Mouse (Mus musculus) liver, adult 10 weeks (tissue): ENCODE data around the gene Ptgs1. TPM values are rescaled to one million over a fixed set of nuclear protein-coding genes. Genes with fewer than 3 reads are reported as not detected.

Experiments
- polyA plus RNA-seq: library from polyadenylated mRNA; stranded (reverse); fragments of 350-450 nt; fragmentation: Illumina TruSeq; extraction: RNeasy Lipid Tissue Mini Kit (QIAGEN cat#74804); gene quantifications from one replicate; pipeline ENCODE4 v1.2.3, GENCODE M21; 2014; ENCODE audit warnings: low read depth, low replicate concordance

Gene Ptgs1
- 8.6 TPM for polyA plus RNA-seq

DNA sequence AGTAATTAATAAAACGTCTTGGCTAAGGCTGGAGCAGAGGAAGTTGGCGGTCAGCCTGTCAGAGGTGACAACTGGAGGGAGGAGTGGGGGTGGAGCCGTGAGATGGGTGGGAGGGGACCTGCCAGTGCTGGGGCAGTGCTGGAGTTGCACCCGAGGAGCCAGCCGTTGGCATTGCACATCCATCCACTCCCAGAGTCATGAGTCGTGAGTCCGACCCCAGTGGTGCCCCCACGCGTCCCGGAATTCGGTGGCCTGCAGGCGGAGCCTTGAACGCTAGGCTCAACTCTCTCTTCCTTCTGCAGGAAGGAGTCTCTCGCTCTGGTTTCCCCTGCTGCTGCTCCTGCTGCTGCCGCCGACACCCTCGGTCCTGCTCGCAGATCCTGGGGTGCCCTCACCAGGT is at the start of gene Ptgs1:
Gene Ptgs1 (plus strand): TSS at position 61 of the 400 bp plus-strand sequence.

Other genes with a start within 250 kb of the Ptgs1 start
- gene Ndufa8, start 181.0 kb upstream of the Ptgs1 start, polyA plus RNA-seq = 8.1 TPM
- gene Morn5, start 181.0 kb upstream of the Ptgs1 start, polyA plus RNA-seq = not detected
- gene Lhx6, start 125.0 kb upstream of the Ptgs1 start, polyA plus RNA-seq = 1.3 TPM
- 16.1 TPM for gene Mrrf, start 94.0 kb upstream of the Ptgs1 start, polyA plus RNA-seq
- 19.9 TPM for gene Rbm18, start 93.7 kb upstream of the Ptgs1 start, polyA plus RNA-seq
- not detected for gene Olfr338, start 143.1 kb downstream of the Ptgs1 start, polyA plus RNA-seq
- not detected for gene Olfr339, start 188.5 kb downstream of the Ptgs1 start, polyA plus RNA-seq
- not detected for gene Olfr340, start 222.2 kb downstream of the Ptgs1 start, polyA plus RNA-seq